ENCODE assay signal across 8 mouse cellular contexts in the genomic region with DNA sequence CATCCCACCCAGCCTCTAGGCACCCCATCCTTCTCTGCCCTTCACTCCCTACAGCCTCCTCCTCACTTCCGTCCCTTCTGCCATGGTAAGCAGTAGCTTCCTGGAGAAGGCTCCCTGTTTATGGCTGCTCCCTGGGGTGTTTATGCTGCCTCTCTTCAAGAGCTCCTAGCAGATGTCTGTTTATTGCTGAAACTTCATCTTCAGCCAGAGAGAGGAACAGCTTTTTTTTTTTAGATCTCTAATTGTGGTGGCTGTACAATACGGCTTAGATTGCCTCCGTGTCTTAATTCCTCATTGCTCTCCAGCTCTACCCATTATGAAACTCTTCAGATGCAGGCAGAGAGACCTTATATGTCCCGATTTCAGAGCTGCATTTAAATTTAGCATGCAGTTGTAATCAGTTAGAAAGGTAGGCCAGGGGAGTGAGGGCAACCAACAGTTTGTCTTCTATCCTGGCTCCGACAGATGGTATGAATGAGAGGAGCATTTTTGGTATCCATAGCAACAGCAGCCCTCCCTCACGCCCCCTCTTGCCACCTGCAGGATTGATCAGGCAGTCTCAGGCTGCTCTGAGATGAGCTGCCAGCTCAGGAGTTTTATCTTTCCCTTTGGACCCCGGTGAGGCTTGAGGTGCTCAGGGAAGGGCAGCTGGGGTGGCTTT. TPM values are rescaled to one million over a fixed set of nuclear protein-coding genes. Genes with fewer than 3 reads are reported as not detected.
DNase-seq lines count a peak whose midpoint lies in the region; ATAC-seq lines count a peak whose summit lies in the region.

No protein-coding gene starts in this region.

- peaks cover 6% of the 10 kb centered on the region; the same call in 1 of the 2 replicates for H3K4me1 ChIP-seq in neural tube, embryonic 14.5 days (ENCODE audit: control insufficient read depth, insufficient read depth, low read length)
- H3K4me1 ChIP-seq in liver, embryonic 11.5 days (replicated peaks; ENCODE audit: control insufficient read depth, insufficient read depth, low read length), result no peaks in the 10 kb centered on the region

- peak overlapping the region; percentile 8; the same call in 1 of the 2 replicates for H3K27ac ChIP-seq in neural tube, embryonic 14.5 days (ENCODE audit: low read depth, low read length)
- H3K27ac ChIP-seq in liver, embryonic 11.5 days (ENCODE audit: low read depth, low read length), result no peak overlapping the region

- H3K36me3 ChIP-seq in neural tube, embryonic 14.5 days (ENCODE audit: control insufficient read depth, insufficient read depth, low read length), result no peaks in the 10 kb centered on the region
- no peaks in the 10 kb centered on the region for H3K36me3 ChIP-seq in liver, embryonic 11.5 days (ENCODE audit: control insufficient read depth, insufficient read depth, low read length)

- H3K4me2 ChIP-seq in neural tube, embryonic 14.5 days (ENCODE audit: low read depth, low read length), result 0 out of 2 replicates have a peak overlapping the region, but pooled peaks have one; percentile 6
- H3K4me2 ChIP-seq in liver, embryonic 11.5 days, result no peak overlapping the region

- intact Hi-C loops in left cerebral cortex, postnatal 14 days (cut with DNase I), result no loop called here

- peak; percentile 87 for DNase-seq in right cerebral cortex, adult 18-20 months
- no peak for DNase-seq in right cerebral cortex, postnatal 4 days
- DNase-seq in frontal cortex, postnatal 14 days (ENCODE audit: low spot score in 2 of 2), result peak; percentile 61 to 74
- peak; percentile 79 to 90 for DNase-seq in left cerebral cortex, postnatal 14 days (ENCODE audit: low spot score in 2 of 2)
- DNase-seq in liver, embryonic 11.5 days (ENCODE audit: low spot score), result no peak
- DNase-seq in ovary, postnatal 10 days (ENCODE audit: low spot score), result no peak
- DNase-seq in adrenal gland, adult 8-10 months, result no peak

- ATAC-seq in neural tube, embryonic 14.5 days (ENCODE audit: low read depth), result peak; percentile 75; the same call in 1 of the 2 replicates
- no peak for ATAC-seq in liver, embryonic 11.5 days (replicated peaks; ENCODE audit: low FRiP score)

- WGBS in neural tube, embryonic 14.5 days, result 4% methylated on average over 7 of the region's 7 CpGs
- WGBS in liver, embryonic 11.5 days, result 50% methylated on average over 7 of the region's 7 CpGs

- no peaks in the 10 kb centered on the region for H3K9me3 ChIP-seq in neural tube, embryonic 14.5 days (ENCODE audit: control insufficient read depth, low read length)
- H3K9me3 ChIP-seq in liver, embryonic 11.5 days (ENCODE audit: control insufficient read depth, low read length), result no peaks in the 10 kb centered on the region

- peak overlapping the region; percentile 8; the same call in 1 of the 2 replicates for H3K9ac ChIP-seq in neural tube, embryonic 14.5 days (replicated peaks; ENCODE audit: low read depth, low read length)
- no peak overlapping the region for H3K9ac ChIP-seq in liver, embryonic 11.5 days (ENCODE audit: low read depth, low read length)

- no peaks in the 10 kb centered on the region for H3K27me3 ChIP-seq in neural tube, embryonic 14.5 days (ENCODE audit: control insufficient read depth, insufficient read depth, low read length)
- H3K27me3 ChIP-seq in liver, embryonic 11.5 days (replicated peaks; ENCODE audit: control insufficient read depth, insufficient read depth, low read length), result no peaks in the 10 kb centered on the region

- no peak overlapping the region for H3K4me3 ChIP-seq in neural tube, embryonic 14.5 days (ENCODE audit: low read depth, low read length)
- no peak overlapping the region for H3K4me3 ChIP-seq in liver, embryonic 11.5 days (ENCODE audit: low read depth, low read length)

RNA-seq across cellular contexts. Expression of a gene that starts 7.8 kb away (rescaled TPM):
- total RNA-seq in left cerebral cortex, postnatal 14 days (2021), result 100 to 1,000 TPM; 497 to 557 TPM
- polyA plus RNA-seq in neural tube, embryonic 14.5 days (2014; fragmentation: Nextera tagmentation; extraction: Ambion mirVana), result 3.7 and 5.3 TPM in 2 replicates
- 7.2 and 9.3 TPM in 2 replicates for polyA plus RNA-seq in liver, embryonic 11.5 days (2014; fragmentation: Nextera tagmentation; extraction: Ambion mirVana)
- total RNA-seq in adrenal gland, adult 8-10 months (2022), result 10 to 100 TPM in 2 of 4 experiments, 1 to 10 TPM in 2; 7.7 to 16.3 (median 10.9) TPM

Comparison
In these comparisons a context has a peak if more than half of its experiments do, and no peak if none do; other contexts are left out.
1. DNase-seq: peak in right cerebral cortex, adult 18-20 months (single experiment), frontal cortex, postnatal 14 days (2 of 2) and left cerebral cortex, postnatal 14 days (2 of 2); none in right cerebral cortex, postnatal 4 days (single experiment), liver, embryonic 11.5 days (single experiment), ovary, postnatal 10 days (single experiment) and adrenal gland, adult 8-10 months (single experiment).
2. RNA of a gene that starts 7.8 kb away (total RNA-seq): 497 to 557 TPM in left cerebral cortex, postnatal 14 days; 7.7 to 16.3 TPM in adrenal gland, adult 8-10 months; every median in the first group is over 10 times any median in the second.